1 mouse cellular context compared by ENCODE assay signal in the genomic region with DNA sequence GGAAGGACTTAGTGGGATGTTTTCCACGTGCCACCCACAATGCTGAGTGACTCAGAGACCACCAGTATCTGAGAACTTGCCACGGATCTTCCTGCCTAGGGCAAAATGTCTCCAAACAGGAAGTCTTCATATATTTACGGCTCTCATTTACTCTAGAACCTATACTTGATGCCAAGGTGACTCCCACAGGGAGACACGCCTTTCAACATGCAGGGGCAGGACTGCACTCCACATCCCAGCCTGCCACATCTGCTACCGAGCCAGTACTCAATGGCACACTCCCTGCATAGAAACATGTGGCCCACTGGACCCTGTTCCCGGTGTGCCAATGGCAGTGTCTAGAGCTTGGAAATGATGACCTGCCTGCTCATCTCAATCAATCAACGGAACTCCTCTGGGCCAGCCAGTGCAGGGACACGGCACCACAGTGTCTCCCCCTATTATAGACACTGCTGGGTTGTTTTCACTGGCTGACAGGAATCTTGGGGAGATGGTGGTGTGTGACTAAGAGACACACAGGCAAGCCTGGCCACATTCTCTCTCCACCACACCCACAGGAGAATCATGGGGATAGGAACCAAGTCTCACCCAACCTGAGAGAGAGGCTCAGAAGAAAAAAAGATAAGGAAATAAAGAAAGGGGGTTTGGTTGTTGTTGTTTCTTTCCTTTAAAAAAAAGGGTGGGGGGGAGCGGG.
TF ChIP-seq lines count a peak whose summit lies in the region.

No protein-coding gene starts in this region.

TF ChIP-seq in CH12.LX, 34 proteins besides CTCF, POLR2A, EP300 and RAD21:
- no peak for TF ChIP-seq SMC3 (IDR thresholded peaks at IDR 0.05; ENCODE audit: low read depth, low read length)
- TF ChIP-seq ETS1 (conservative IDR thresholded peaks at IDR 0.05; ENCODE audit: low read depth, low read length) = no peak
- TF ChIP-seq NELFE (IDR thresholded peaks at IDR 0.05; ENCODE audit: low read depth, low read length) = no peak
- TF ChIP-seq MXI1 (IDR thresholded peaks at IDR 0.05; ENCODE audit: low read depth, low read length) = no peak
- no peak for TF ChIP-seq ZMIZ1 (IDR thresholded peaks at IDR 0.05; ENCODE audit: low read depth, low read length)
- TF ChIP-seq POLR2AphosphoS2 (IDR thresholded peaks at IDR 0.05; ENCODE audit: low read depth, low read length) = no peak
- no peak for TF ChIP-seq RCOR1 (conservative IDR thresholded peaks at IDR 0.05; ENCODE audit: low read depth, low read length)
- TF ChIP-seq USF2 (conservative IDR thresholded peaks at IDR 0.05; ENCODE audit: low read depth, low read length) = no peak
- no peak for TF ChIP-seq GABPA (IDR thresholded peaks at IDR 0.05; ENCODE audit: insufficient replicate concordance, low read depth, low read length)
- TF ChIP-seq CHD2 (IDR thresholded peaks at IDR 0.05; ENCODE audit: low read length) = no peak
- TF ChIP-seq ZC3H11A (IDR thresholded peaks at IDR 0.05; ENCODE audit: low read depth, low read length) = no peak
- no peak for TF ChIP-seq SIN3A (IDR thresholded peaks at IDR 0.05; ENCODE audit: low read length)
- no peak for TF ChIP-seq JUND (conservative IDR thresholded peaks at IDR 0.05; ENCODE audit: low read depth, low read length)
- no peak for TF ChIP-seq BHLHE40 (IDR thresholded peaks at IDR 0.05; ENCODE audit: low read depth, low read length)
- no peak for TF ChIP-seq ZKSCAN1 (IDR thresholded peaks at IDR 0.05; ENCODE audit: borderline replicate concordance, low read depth, low read length)
- no peak for TF ChIP-seq MAX (IDR thresholded peaks at IDR 0.05; ENCODE audit: low read length)
